Mouse (Mus musculus) spleen, postnatal 36 days (tissue): Measurements from ENCODE around the gene Ppfibp2.

Experiments used
- DNase-seq, 2 experiments: peaks; one replicate each; pipeline ENCODE4 v3.0.0; 2022; ENCODE audit warnings: low spot score in 2 of 2, mixed read lengths in 1 of 2

The Ppfibp2 gene

GRCm38 (mm10) chr7:107618028-107618992 lies 23.3 kb downstream of the Ppfibp2 start:
- DNase-seq: no peak

- DNase-seq: no peak
Measured at GRCm38 (mm10) chr7:107619225-107619624, 24.2 kb downstream of the Ppfibp2 start.

- DNase-seq: no peak
Measured at GRCm38 (mm10) chr7:107620137-107620536, 25.1 kb downstream of the Ppfibp2 start.

- DNase-seq: no peak
Measured at GRCm38 (mm10) chr7:107624432-107624831, 29.4 kb downstream of the Ppfibp2 start.

GRCm38 (mm10) chr7:107625061-107625460 lies 30.1 kb downstream of the Ppfibp2 start, which contains the start of gene 5330417H12Rik:
TSS of gene 5330417H12Rik (minus strand) at chr7:107625161.
- no peak for DNase-seq

GRCm38 (mm10) chr7:107625781-107626180 lies 30.8 kb downstream of the Ppfibp2 start:
- no peak for DNase-seq

- peak; percentile 42 to 49 for DNase-seq
Measured at GRCm38 (mm10) chr7:107628383-107628782, 33.4 kb downstream of the Ppfibp2 start.

GRCm38 (mm10) chr7:107633201-107633600 lies 38.2 kb downstream of the Ppfibp2 start:
- no peak for DNase-seq

GRCm38 (mm10) chr7:107637398-107637797 lies 42.4 kb downstream of the Ppfibp2 start:
- no peak for DNase-seq

- DNase-seq: no peak
Measured at GRCm38 (mm10) chr7:107638026-107638425, 43.0 kb downstream of the Ppfibp2 start.

GRCm38 (mm10) chr7:107642586-107643275 lies 47.7 kb downstream of the Ppfibp2 start:
- DNase-seq: no peak

GRCm38 (mm10) chr7:107644987-107645386 lies 50.0 kb downstream of the Ppfibp2 start:
- DNase-seq: no peak

- DNase-seq: no peak
Measured at GRCm38 (mm10) chr7:107648937-107649688, 54.1 kb downstream of the Ppfibp2 start.

GRCm38 (mm10) chr7:107649990-107650389 lies 55.0 kb downstream of the Ppfibp2 start:
- DNase-seq: no peak

- DNase-seq: no peak
Measured at GRCm38 (mm10) chr7:107651821-107652220, 56.8 kb downstream of the Ppfibp2 start.

GRCm38 (mm10) chr7:107656451-107656850 lies 61.4 kb downstream of the Ppfibp2 start:
- DNase-seq: no peak

GRCm38 (mm10) chr7:107659186-107659918 lies 64.3 kb downstream of the Ppfibp2 start:
- DNase-seq: no peak

GRCm38 (mm10) chr7:107661189-107661842 lies 66.3 kb downstream of the Ppfibp2 start:
- peak; percentile 42 to 48 for DNase-seq

- DNase-seq: no peak
Measured at GRCm38 (mm10) chr7:107661843-107662281, 66.9 kb downstream of the Ppfibp2 start.

GRCm38 (mm10) chr7:107663621-107664020 lies 68.6 kb downstream of the Ppfibp2 start:
- DNase-seq: no peak
